Mouse (Mus musculus) activated CD4-positive, CD25-positive, alpha-beta regulatory T cell, adult 4 months (primary cell): ENCODE data around the gene Tent4b. TPM values are rescaled to one million over a fixed set of nuclear protein-coding genes. Genes with fewer than 3 reads are reported as not detected.

Source experiments
- ATAC-seq: one replicate; pipeline ENCODE4 v1.8.0; 2017
- polyA plus RNA-seq, 2 experiments: library from polyadenylated mRNA; unstranded; fragments of 100-300 nt; shearing (Covaris generic); gene quantifications; one replicate each; pipeline ENCODE4 v1.2.1; 2017

Gene Tent4b
- polyA plus RNA-seq, 2 experiments from 2014 or later, result 9.5 to 10.6 TPM

GRCm38 (mm10) chr8:88228800-88229199 lies 29.8 kb downstream of the Tent4b start:
- no peak for ATAC-seq

- no peak for ATAC-seq
These were observed 37.7 kb downstream of the Tent4b start for GRCm38 (mm10) chr8:88236666-88237065.

GRCm38 (mm10) chr8:88237606-88238005 lies 38.6 kb downstream of the Tent4b start:
- no peak for ATAC-seq

- ATAC-seq, result no peak
These were observed 40.3 kb downstream of the Tent4b start for GRCm38 (mm10) chr8:88239277-88239676.

GRCm38 (mm10) chr8:88241871-88242270 lies 42.9 kb downstream of the Tent4b start:
- no peak for ATAC-seq

GRCm38 (mm10) chr8:88244298-88244697 lies 45.3 kb downstream of the Tent4b start:
- peak; percentile 91 for ATAC-seq

- no peak for ATAC-seq
These were observed 53.8 kb downstream of the Tent4b start for GRCm38 (mm10) chr8:88252791-88253190.

- no peak for ATAC-seq
These were observed 55.9 kb downstream of the Tent4b start for GRCm38 (mm10) chr8:88254957-88255356.

- no peak for ATAC-seq
These were observed 59.0 kb downstream of the Tent4b start for GRCm38 (mm10) chr8:88258024-88258423.

GRCm38 (mm10) chr8:88258544-88258943 lies 59.5 kb downstream of the Tent4b start:
- no peak for ATAC-seq

- ATAC-seq, result no peak
These were observed 61.5 kb downstream of the Tent4b start for GRCm38 (mm10) chr8:88260466-88260980.

- ATAC-seq, result no peak
These were observed 64.0 kb downstream of the Tent4b start for GRCm38 (mm10) chr8:88262831-88263635.

- ATAC-seq, result no peak
These were observed 66.5 kb downstream of the Tent4b start for GRCm38 (mm10) chr8:88265511-88265910.

GRCm38 (mm10) chr8:88266170-88266800 lies 67.3 kb downstream of the Tent4b start:
- ATAC-seq, result no peak

GRCm38 (mm10) chr8:88266801-88267403 lies 67.9 kb downstream of the Tent4b start:
- ATAC-seq, result no peak

- no peak for ATAC-seq
These were observed 70.3 kb downstream of the Tent4b start for GRCm38 (mm10) chr8:88269107-88269875.

GRCm38 (mm10) chr8:88270086-88270485 lies 71.1 kb downstream of the Tent4b start:
- no peak for ATAC-seq

- peak; percentile 70 for ATAC-seq
These were observed 73.4 kb downstream of the Tent4b start, which contains the start of gene Adcy7 for GRCm38 (mm10) chr8:88272231-88273050. Gene Adcy7, plus strand, starts transcription at chr8:88272403.

- no peak for ATAC-seq
These were observed 74.0 kb downstream of the Tent4b start for GRCm38 (mm10) chr8:88273051-88273430.

- no peak for ATAC-seq
These were observed 75.1 kb downstream of the Tent4b start for GRCm38 (mm10) chr8:88274090-88274489.

GRCm38 (mm10) chr8:88279220-88279619 lies 80.2 kb downstream of the Tent4b start:
- peak; percentile 32 for ATAC-seq

- peak; percentile 82 for ATAC-seq
These were observed 80.7 kb downstream of the Tent4b start for GRCm38 (mm10) chr8:88279670-88280069.
